Mouse (Mus musculus): ENCODE results near the gene 1700034I23Rik. TPM values are rescaled to one million over a fixed set of nuclear protein-coding genes. Genes with fewer than 3 reads are reported as not detected.

The 1700034I23Rik gene
- polyA plus RNA-seq, 1 experiment from 2014 or later = not detected

Other genes with a start within 250 kb of the 1700034I23Rik start
- 0.26 and 0.34 TPM in 2 replicates for gene Slc25a31, start 193.7 kb downstream of the 1700034I23Rik start, polyA plus RNA-seq (2016; fragmentation: Nextera tagmentation; extraction: Ambion mirVana)
- gene Hspa4l, start 158.0 kb downstream of the 1700034I23Rik start, polyA plus RNA-seq (2016; fragmentation: Nextera tagmentation; extraction: Ambion mirVana) = 2.3 TPM in 2 replicates
- 85.1 and 95.0 TPM in 2 replicates for gene Plk4, start 102.5 kb downstream of the 1700034I23Rik start, polyA plus RNA-seq (2016; fragmentation: Nextera tagmentation; extraction: Ambion mirVana)
- 4.0 and 5.6 TPM in 2 replicates for gene Mfsd8, start 55.7 kb downstream of the 1700034I23Rik start, polyA plus RNA-seq (2016; fragmentation: Nextera tagmentation; extraction: Ambion mirVana)
- gene Abhd18, start 55.6 kb downstream of the 1700034I23Rik start, polyA plus RNA-seq (2016; fragmentation: Nextera tagmentation; extraction: Ambion mirVana) = 3.2 and 6.0 TPM in 2 replicates
- gene Larp1b, start 47.3 kb upstream of the 1700034I23Rik start, polyA plus RNA-seq (2016; fragmentation: Nextera tagmentation; extraction: Ambion mirVana) = 0.78 and 1.3 TPM in 2 replicates
- 34.1 and 38.1 TPM in 2 replicates for gene Pgrmc2, start 180.5 kb upstream of the 1700034I23Rik start, polyA plus RNA-seq (2016; fragmentation: Nextera tagmentation; extraction: Ambion mirVana)